Mouse (Mus musculus) liver, embryonic 15.5 days (tissue): Measurements from ENCODE around the gene Msi2. TPM values are rescaled to one million over a fixed set of nuclear protein-coding genes. Genes with fewer than 3 reads are reported as not detected.

Experiments
- ATAC-seq: fragments of 200-750 bp; cut with Nextera tagmentation; 2 replicates; pipeline ENCODE4 v1.8.0; 2017; ENCODE audit warnings: moderate number of reproducible peaks, mild to moderate bottlenecking, moderate library complexity; ENCODE audit not compliant: insufficient read depth
- H3K27ac ChIP-seq: fragments of 300-500 bp; sonication (generic); replicated peaks from 2 replicates; pipeline ENCODE4 v1.5.1; 2015; ENCODE audit warnings: mild to moderate bottlenecking, inconsistent platforms
- H3K27me3 ChIP-seq: fragments of 300-500 bp; sonication (generic); 2 replicates; pipeline ENCODE4 v1.6.1; 2015; ENCODE audit warnings: mild to moderate bottlenecking, inconsistent platforms
- H3K36me3 ChIP-seq: fragments of 300-500 bp; sonication (generic); replicated peaks from 2 replicates; pipeline ENCODE4 v1.6.1; 2015; ENCODE audit warnings: moderate library complexity, mild to moderate bottlenecking, inconsistent platforms
- H3K4me1 ChIP-seq: fragments of 300-500 bp; sonication (generic); replicated peaks from 2 replicates; pipeline ENCODE4 v1.6.1; 2015; ENCODE audit warnings: inconsistent platforms
- H3K4me2 ChIP-seq: fragments of 300-500 bp; sonication (generic); 2 replicates; pipeline ENCODE4 v1.6.1; 2015; ENCODE audit warnings: moderate library complexity, mild to moderate bottlenecking, inconsistent platforms
- H3K4me3 ChIP-seq: fragments of 300-500 bp; sonication (generic); replicated peaks from 2 replicates; pipeline ENCODE4 v1.5.1; 2015; ENCODE audit warnings: mild to moderate bottlenecking, inconsistent platforms
- H3K9ac ChIP-seq: fragments of 300-500 bp; sonication (generic); 2 replicates; pipeline ENCODE4 v1.6.1; 2015; ENCODE audit warnings: moderate library complexity, mild to moderate bottlenecking, inconsistent platforms
- H3K9me3 ChIP-seq: fragments of 300-500 bp; sonication (generic); replicated peaks from 2 replicates; pipeline ENCODE4 v1.6.1; 2016; ENCODE audit warnings: inconsistent platforms
- WGBS: fragments of 180-500 bp; shearing (Covaris S2); methylation state at CpG from one replicate; pipeline ENCODE4 v1.1.7; 2015; ENCODE audit warnings: mixed read lengths; ENCODE audit not compliant: insufficient replicate concordance; 5-methylcytosine and 5-hydroxymethylcytosine counted together
- microRNA-seq: library from miRNA; unstranded; fragments of <30 nt; microRNA quantifications from one replicate; pipeline ENCODE4, GENCODE M21; 2016
- polyA plus RNA-seq: library from polyadenylated mRNA; unstranded; fragments of >200 nt; fragmentation: Nextera tagmentation; extraction: Ambion mirVana; gene quantifications from 2 replicates; pipeline ENCODE4 v1.2.1, GENCODE M21; 2015

Msi2 gene
- polyA plus RNA-seq, 1 experiment from 2014 or later, result 3.1 TPM

DNA sequence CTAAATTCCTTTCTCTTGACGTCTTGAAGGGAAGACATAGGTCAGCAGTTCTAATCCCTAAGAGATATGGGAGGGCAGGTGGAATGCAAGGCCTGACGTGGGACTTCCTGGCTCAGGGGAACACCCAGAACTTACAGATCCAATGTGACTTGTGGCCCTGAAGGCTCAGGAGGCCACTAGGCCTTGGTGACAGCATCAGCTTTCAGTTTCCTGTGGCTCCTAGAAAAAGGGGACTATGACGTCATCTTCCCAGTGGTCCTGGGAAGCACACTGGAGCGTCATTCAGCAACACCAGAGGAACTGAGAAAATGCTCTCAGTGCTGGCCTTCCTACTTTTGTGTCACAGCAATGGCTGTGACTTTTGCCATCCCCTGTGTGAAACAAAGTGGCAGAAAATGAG lies 427.1 kb downstream of the Msi2 start:
- Histone ChIP-seq H3K9me3 (no peaks in the 10 kb centered on the region), H3K36me3 (no peaks in the 10 kb centered on the region), H3K4me1 (peaks cover 5% of the 10 kb centered on the region; the same call in 1 of the 2 replicates), H3K4me3 (no peak overlapping the region), H3K9ac (no peak overlapping the region), H3K27me3 (peaks cover 42% of the 10 kb centered on the region), H3K4me2 (no peak overlapping the region), H3K27ac (no peak overlapping the region)
- ATAC-seq, result no peak
- WGBS, result 53% methylated on average over 4 of the region's 4 CpGs

Small RNA genes lying within 50 kb of the gene (microRNA-seq; reads per million reads assigned to microRNA genes)
- 4.6 reads per million, percentile 15 among the genes with 10 or more reads in this experiment for gene Mir378b

Other genes with a start within 250 kb of the Msi2 start
- 8.7 and 9.7 TPM in 2 replicates for gene Akap1, start 146.1 kb upstream of the Msi2 start, polyA plus RNA-seq
- gene Scpep1, start 237.0 kb upstream of the Msi2 start, polyA plus RNA-seq, result 47.8 and 50.1 TPM in 2 replicates
- gene Elobl, start 248.4 kb upstream of the Msi2 start, polyA plus RNA-seq, result not detected in 2 replicates